Mouse (Mus musculus): Measurements from ENCODE around the gene Orm3. TPM values are rescaled to one million over a fixed set of nuclear protein-coding genes. Genes with fewer than 3 reads are reported as not detected.

The Orm3 gene
- polyA plus RNA-seq, 1 experiment from 2014 or later = not detected

- H3K4me2 ChIP-seq (ENCODE audit: low read length) = no peak overlapping the region
- no peak for ATAC-seq
- no peaks in the 10 kb centered on the region for H3K27me3 ChIP-seq (replicated peaks; ENCODE audit: control insufficient read depth, insufficient read depth, low read length)
- H3K4me1 ChIP-seq (replicated peaks; ENCODE audit: control insufficient read depth, insufficient read depth, low read length) = no peaks in the 10 kb centered on the region
- no peaks in the 10 kb centered on the region for H3K36me3 ChIP-seq (ENCODE audit: control insufficient read depth, insufficient read depth)
- no peaks in the 10 kb centered on the region for H3K9me3 ChIP-seq (ENCODE audit: control insufficient read depth, low read length)
- H3K27ac ChIP-seq (ENCODE audit: low read length) = no peak overlapping the region
- H3K9ac ChIP-seq (replicated peaks; ENCODE audit: low read depth, low read length) = no peak overlapping the region
- H3K4me3 ChIP-seq (replicated peaks; ENCODE audit: low read length) = no peak overlapping the region
- WGBS = 75% methylated on average over 2 of the region's 2 CpGs
These were observed 1.1 kb downstream of the Orm3 start for GRCm38 (mm10) chr4:63356981-63357570.

GRCm38 (mm10) chr4:63359861-63360260 is 3.9 kb downstream of the Orm3 start:
- H3K27ac ChIP-seq (ENCODE audit: low read length) = no peak overlapping the region
- ATAC-seq = no peak
- no peaks in the 10 kb centered on the region for H3K36me3 ChIP-seq (ENCODE audit: control insufficient read depth, insufficient read depth)
- no peaks in the 10 kb centered on the region for H3K9me3 ChIP-seq (ENCODE audit: control insufficient read depth, low read length)
- H3K9ac ChIP-seq (replicated peaks; ENCODE audit: low read depth, low read length) = no peak overlapping the region
- no peak overlapping the region for H3K4me2 ChIP-seq (ENCODE audit: low read length)
- H3K27me3 ChIP-seq (replicated peaks; ENCODE audit: control insufficient read depth, insufficient read depth, low read length) = no peaks in the 10 kb centered on the region
- 79% methylated on average over 6 of the region's 6 CpGs for WGBS
- no peaks in the 10 kb centered on the region for H3K4me1 ChIP-seq (replicated peaks; ENCODE audit: control insufficient read depth, insufficient read depth, low read length)
- no peak overlapping the region for H3K4me3 ChIP-seq (replicated peaks; ENCODE audit: low read length)

GRCm38 (mm10) chr4:63362150-63362549 is 6.2 kb downstream of the Orm3 start, which contains the start of gene Orm2:
TSS of gene Orm2 (plus strand) at chr4:63362449.
- no peaks in the 10 kb centered on the region for H3K9me3 ChIP-seq (ENCODE audit: control insufficient read depth, low read length)
- H3K4me2 ChIP-seq (ENCODE audit: low read length) = no peak within 1 kb of the TSS
- no peaks in the 10 kb centered on the region for H3K4me1 ChIP-seq (replicated peaks; ENCODE audit: control insufficient read depth, insufficient read depth, low read length)
- no peak within 1 kb of the TSS for H3K9ac ChIP-seq (replicated peaks; ENCODE audit: low read depth, low read length)
- no peak within 1 kb of the TSS for H3K27ac ChIP-seq (ENCODE audit: low read length)
- no peak within 1 kb of the TSS for H3K4me3 ChIP-seq (replicated peaks; ENCODE audit: low read length)
- 82% methylated on average over 5 of the region's 5 CpGs for whole genome bisulfite sequencing
- ATAC-seq = no peak
- 0 out of 2 replicates have a peak, but pooled peaks cover under 1% of the 10 kb centered on the region for H3K36me3 ChIP-seq (ENCODE audit: control insufficient read depth, insufficient read depth)
- H3K27me3 ChIP-seq (replicated peaks; ENCODE audit: control insufficient read depth, insufficient read depth, low read length) = no peaks in the 10 kb centered on the region

DNA sequence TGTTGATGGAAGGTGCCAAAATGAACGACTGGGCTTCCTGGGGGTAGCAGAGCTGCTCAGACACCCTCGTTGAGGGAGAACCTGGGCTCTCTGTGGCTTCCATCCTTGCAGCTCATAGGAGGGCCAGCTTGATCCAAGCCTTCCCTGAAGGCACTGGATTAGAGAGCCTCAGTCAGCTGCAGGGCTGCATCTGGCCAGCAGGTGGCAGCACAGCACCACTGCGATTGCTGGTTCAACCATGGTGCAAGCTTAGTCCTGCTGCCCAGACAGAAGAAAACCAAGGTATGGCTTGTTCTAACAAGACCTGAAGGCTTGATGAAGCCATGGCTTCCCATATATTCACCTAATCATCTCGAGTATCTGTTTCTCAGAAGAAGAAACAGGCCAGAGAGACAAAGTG is 12.6 kb downstream of the Orm3 start:
- WGBS = 14% methylated on average over 4 of the region's 4 CpGs
- H3K27ac ChIP-seq (ENCODE audit: low read length) = no peak overlapping the region
- peaks cover 10% of the 10 kb centered on the region for H3K36me3 ChIP-seq (ENCODE audit: control insufficient read depth, insufficient read depth)
- no peaks in the 10 kb centered on the region for H3K9me3 ChIP-seq (ENCODE audit: control insufficient read depth, low read length)
- no peaks in the 10 kb centered on the region for H3K4me1 ChIP-seq (replicated peaks; ENCODE audit: control insufficient read depth, insufficient read depth, low read length)
- no peak overlapping the region for H3K9ac ChIP-seq (replicated peaks; ENCODE audit: low read depth, low read length)
- H3K27me3 ChIP-seq (replicated peaks; ENCODE audit: control insufficient read depth, insufficient read depth, low read length) = no peaks in the 10 kb centered on the region
- ATAC-seq = peak; percentile 70
- H3K4me3 ChIP-seq (replicated peaks; ENCODE audit: low read length) = no peak overlapping the region
- no peak overlapping the region for H3K4me2 ChIP-seq (ENCODE audit: low read length)

GRCm38 (mm10) chr4:63370897-63371296 is 14.9 kb downstream of the Orm3 start:
- Histone ChIP-seq H3K27me3 (replicated peaks; ENCODE audit: control insufficient read depth, insufficient read depth, low read length) (no peaks in the 10 kb centered on the region), H3K36me3 (ENCODE audit: control insufficient read depth, insufficient read depth) (peaks cover 10% of the 10 kb centered on the region), H3K4me3 (replicated peaks; ENCODE audit: low read length) (no peak overlapping the region), H3K4me2 (ENCODE audit: low read length) (no peak overlapping the region), H3K9ac (replicated peaks; ENCODE audit: low read depth, low read length) (no peak overlapping the region), H3K4me1 (replicated peaks; ENCODE audit: control insufficient read depth, insufficient read depth, low read length) (peaks cover 10% of the 10 kb centered on the region), H3K9me3 (ENCODE audit: control insufficient read depth, low read length) (no peaks in the 10 kb centered on the region), H3K27ac (ENCODE audit: low read length) (no peak overlapping the region)
- ATAC-seq = no peak
- WGBS = 37% methylated on average over 7 of the region's 7 CpGs

GRCm38 (mm10) chr4:63371890-63372289 is 15.9 kb downstream of the Orm3 start:
- Histone ChIP-seq H3K27ac (ENCODE audit: low read length) (no peak overlapping the region), H3K27me3 (replicated peaks; ENCODE audit: control insufficient read depth, insufficient read depth, low read length) (no peaks in the 10 kb centered on the region), H3K4me2 (ENCODE audit: low read length) (no peak overlapping the region), H3K4me1 (replicated peaks; ENCODE audit: control insufficient read depth, insufficient read depth, low read length) (peaks cover 11% of the 10 kb centered on the region), H3K4me3 (replicated peaks; ENCODE audit: low read length) (no peak overlapping the region), H3K36me3 (ENCODE audit: control insufficient read depth, insufficient read depth) (peaks cover 12% of the 10 kb centered on the region), H3K9ac (replicated peaks; ENCODE audit: low read depth, low read length) (no peak overlapping the region), H3K9me3 (ENCODE audit: control insufficient read depth, low read length) (no peaks in the 10 kb centered on the region)
- WGBS = 57% methylated on average over 3 of the region's 3 CpGs
- ATAC-seq = no peak

DNA sequence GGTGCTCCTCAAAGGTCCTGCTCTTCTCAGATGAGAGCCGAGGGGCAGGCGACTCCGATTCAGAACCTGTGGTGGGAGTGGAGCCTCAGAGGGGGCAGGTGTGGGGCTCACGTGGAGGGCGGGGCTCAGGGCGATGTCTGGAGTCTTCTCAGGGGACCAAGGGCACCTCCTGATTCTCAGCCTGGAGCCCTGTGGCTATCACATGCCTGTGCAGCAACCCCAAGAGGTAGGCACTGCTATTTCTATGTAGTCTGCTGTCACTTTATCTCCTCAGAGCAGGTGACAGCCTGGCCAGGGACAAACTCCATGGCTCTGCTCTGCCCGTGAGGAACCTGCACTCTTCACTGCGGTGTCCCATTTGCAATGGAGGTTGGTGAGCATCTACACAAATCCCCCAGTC is 17.4 kb downstream of the Orm3 start:
- no peaks in the 10 kb centered on the region for H3K27me3 ChIP-seq (replicated peaks; ENCODE audit: control insufficient read depth, insufficient read depth, low read length)

DNA sequence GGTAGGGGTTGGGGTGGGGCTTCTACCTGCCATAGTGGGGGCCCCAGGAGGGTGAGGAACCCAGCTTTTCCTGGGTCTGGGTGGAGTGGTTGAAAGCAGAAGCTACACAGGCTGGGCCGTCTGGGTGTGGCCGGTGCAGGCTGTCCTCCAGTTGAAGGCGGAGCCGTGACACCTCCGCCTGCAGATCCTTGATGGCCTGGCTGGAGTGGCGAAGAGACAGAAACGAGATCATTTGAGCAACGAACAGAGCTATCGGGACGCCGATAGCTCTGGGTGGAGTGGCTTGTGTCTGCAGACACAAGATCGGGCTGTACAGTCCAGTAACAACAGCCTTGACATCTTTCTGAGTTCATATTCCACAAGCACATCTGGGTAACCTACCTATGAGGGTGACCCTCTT is 18.4 kb downstream of the Orm3 start:
- Histone ChIP-seq H3K4me2 (ENCODE audit: low read length) (no peak overlapping the region), H3K36me3 (ENCODE audit: control insufficient read depth, insufficient read depth) (peaks cover 16% of the 10 kb centered on the region; the same call in 1 of the 2 replicates), H3K9ac (replicated peaks; ENCODE audit: low read depth, low read length) (no peak overlapping the region), H3K27ac (ENCODE audit: low read length) (no peak overlapping the region), H3K4me3 (replicated peaks; ENCODE audit: low read length) (no peak overlapping the region), H3K27me3 (replicated peaks; ENCODE audit: control insufficient read depth, insufficient read depth, low read length) (no peaks in the 10 kb centered on the region), H3K9me3 (ENCODE audit: control insufficient read depth, low read length) (no peaks in the 10 kb centered on the region), H3K4me1 (replicated peaks; ENCODE audit: control insufficient read depth, insufficient read depth, low read length) (peaks cover 11% of the 10 kb centered on the region)
- WGBS = 87% methylated on average over 12 of the region's 12 CpGs
- ATAC-seq = no peak

More for the DNA sequence above, 17.4 kb downstream of the Orm3 start:
- peaks cover 8% of the 10 kb centered on the region; the same call in 1 of the 2 replicates for H3K36me3 ChIP-seq (ENCODE audit: control insufficient read depth, insufficient read depth)
- no peak overlapping the region for H3K4me2 ChIP-seq (ENCODE audit: low read length)
- no peak overlapping the region for H3K27ac ChIP-seq (ENCODE audit: low read length)
- no peak overlapping the region for H3K9ac ChIP-seq (replicated peaks; ENCODE audit: low read depth, low read length)
- peaks cover 11% of the 10 kb centered on the region for H3K4me1 ChIP-seq (replicated peaks; ENCODE audit: control insufficient read depth, insufficient read depth, low read length)
- no peak overlapping the region for H3K4me3 ChIP-seq (replicated peaks; ENCODE audit: low read length)
- no peak for ATAC-seq
- no peaks in the 10 kb centered on the region for H3K9me3 ChIP-seq (ENCODE audit: control insufficient read depth, low read length)
- WGBS = 89% methylated on average over 8 of the region's 8 CpGs

GRCm38 (mm10) chr4:63375367-63375766 is 19.4 kb downstream of the Orm3 start:
- Histone ChIP-seq H3K36me3 (ENCODE audit: control insufficient read depth, insufficient read depth) (peaks cover 24% of the 10 kb centered on the region), H3K4me1 (replicated peaks; ENCODE audit: control insufficient read depth, insufficient read depth, low read length) (peaks cover 11% of the 10 kb centered on the region), H3K4me3 (replicated peaks; ENCODE audit: low read length) (no peak overlapping the region), H3K9me3 (ENCODE audit: control insufficient read depth, low read length) (no peaks in the 10 kb centered on the region), H3K9ac (replicated peaks; ENCODE audit: low read depth, low read length) (no peak overlapping the region), H3K27ac (ENCODE audit: low read length) (no peak overlapping the region), H3K27me3 (replicated peaks; ENCODE audit: control insufficient read depth, insufficient read depth, low read length) (no peaks in the 10 kb centered on the region), H3K4me2 (ENCODE audit: low read length) (no peak overlapping the region)
- WGBS = 41% methylated on average over 1 of the region's 1 CpGs
- ATAC-seq = peak; percentile 36

- Histone ChIP-seq H3K4me2 (ENCODE audit: low read length) (no peak overlapping the region), H3K4me1 (replicated peaks; ENCODE audit: control insufficient read depth, insufficient read depth, low read length) (peaks cover 11% of the 10 kb centered on the region), H3K9ac (replicated peaks; ENCODE audit: low read depth, low read length) (no peak overlapping the region), H3K27me3 (replicated peaks; ENCODE audit: control insufficient read depth, insufficient read depth, low read length) (no peaks in the 10 kb centered on the region), H3K27ac (ENCODE audit: low read length) (no peak overlapping the region), H3K36me3 (ENCODE audit: control insufficient read depth, insufficient read depth) (peaks cover 20% of the 10 kb centered on the region), H3K4me3 (replicated peaks; ENCODE audit: low read length) (no peak overlapping the region), H3K9me3 (ENCODE audit: control insufficient read depth, low read length) (no peaks in the 10 kb centered on the region)
- no peak for ATAC-seq
- 59% methylated on average over 7 of the region's 7 CpGs for WGBS
These were observed 21.5 kb downstream of the Orm3 start for GRCm38 (mm10) chr4:63377483-63377882.

All from forebrain, embryonic 16.5 days (tissue).